Mouse (Mus musculus) heart, embryonic 13.5 days (tissue): ENCODE measurements at regions not wholly inside any gene's neighbourhood (a gene's known extent, or its start where the extent isn't known, plus 50 kb on each side); places are given as distances from the start of the nearest gene placed in this dataset.

Source experiments
- ATAC-seq: fragments of 200-750 bp; cut with Nextera tagmentation; 2 replicates; pipeline ENCODE4 v1.8.0; 2017; ENCODE audit warnings: moderate TSS enrichment; ENCODE audit not compliant: insufficient number of reproducible peaks, low FRiP score, low TSS enrichment; ENCODE audit errors: extremely low read depth
- H3K27ac ChIP-seq: fragments of 300-500 bp; sonication (generic); replicated peaks from 2 replicates; pipeline ENCODE4 v1.5.1; 2015; ENCODE audit warnings: moderate library complexity, mild to moderate bottlenecking, inconsistent platforms
- H3K27me3 ChIP-seq: fragments of 300-500 bp; sonication (generic); replicated peaks from 2 replicates; pipeline ENCODE4 v1.6.1; 2015; ENCODE audit warnings: mild to moderate bottlenecking, inconsistent platforms
- H3K36me3 ChIP-seq: fragments of 300-500 bp; sonication (generic); 2 replicates; pipeline ENCODE4 v1.6.1; 2015; ENCODE audit warnings: mild to moderate bottlenecking, inconsistent platforms
- H3K4me1 ChIP-seq: fragments of 300-500 bp; sonication (generic); 2 replicates; pipeline ENCODE4 v1.6.1; 2015; ENCODE audit warnings: inconsistent platforms
- H3K4me2 ChIP-seq: fragments of 300-500 bp; sonication (generic); 2 replicates; pipeline ENCODE4 v1.6.1; 2015; ENCODE audit warnings: inconsistent platforms, mild to moderate bottlenecking, moderate library complexity
- H3K4me3 ChIP-seq: fragments of 300-500 bp; sonication (generic); 2 replicates; pipeline ENCODE4 v1.5.1; 2015; ENCODE audit warnings: moderate library complexity, mild to moderate bottlenecking, inconsistent platforms
- H3K9ac ChIP-seq: fragments of 300-500 bp; sonication (generic); 2 replicates; pipeline ENCODE4 v1.6.1; 2015; ENCODE audit warnings: inconsistent platforms, mild to moderate bottlenecking, moderate library complexity
- H3K9me3 ChIP-seq: fragments of 300-500 bp; sonication (generic); 2 replicates; pipeline ENCODE4 v1.6.1; 2016; ENCODE audit warnings: inconsistent platforms
- WGBS: fragments of 180-500 bp; shearing (Covaris S2); methylation state at CpG from one replicate; pipeline ENCODE4 v1.1.7; 2015; ENCODE audit warnings: mixed read lengths; 5-methylcytosine and 5-hydroxymethylcytosine counted together

DNA sequence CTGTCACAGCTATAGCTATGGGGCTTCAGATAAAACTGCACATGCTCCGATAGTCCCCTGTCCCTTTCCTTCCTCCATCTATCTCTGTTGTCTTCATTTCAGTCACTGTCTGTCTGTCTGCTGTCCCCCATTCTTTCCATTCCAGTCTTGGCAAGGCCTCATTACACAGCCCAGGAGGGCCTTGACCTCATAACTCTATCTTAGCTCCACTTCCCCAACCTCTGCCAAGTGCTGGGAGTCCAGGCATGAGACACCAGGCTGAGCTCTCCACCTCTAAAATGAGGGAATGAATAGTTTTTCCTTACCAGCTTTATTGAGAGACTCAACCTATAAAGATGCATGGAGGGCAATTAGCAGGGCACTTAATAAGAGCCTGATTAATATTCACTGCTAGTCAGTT, 76.0 kb upstream of the Frmd4a start:
- WGBS: 71% methylated on average over 1 of the region's 1 CpGs
- H3K9ac ChIP-seq: no peak overlapping the region
- no peaks in the 10 kb centered on the region for H3K9me3 ChIP-seq
- ATAC-seq: no peak
- no peaks in the 10 kb centered on the region for H3K27me3 ChIP-seq
- no peaks in the 10 kb centered on the region for H3K4me1 ChIP-seq
- H3K36me3 ChIP-seq: no peaks in the 10 kb centered on the region
- no peak overlapping the region for H3K27ac ChIP-seq
- no peak overlapping the region for H3K4me2 ChIP-seq
- H3K4me3 ChIP-seq: no peak overlapping the region

DNA sequence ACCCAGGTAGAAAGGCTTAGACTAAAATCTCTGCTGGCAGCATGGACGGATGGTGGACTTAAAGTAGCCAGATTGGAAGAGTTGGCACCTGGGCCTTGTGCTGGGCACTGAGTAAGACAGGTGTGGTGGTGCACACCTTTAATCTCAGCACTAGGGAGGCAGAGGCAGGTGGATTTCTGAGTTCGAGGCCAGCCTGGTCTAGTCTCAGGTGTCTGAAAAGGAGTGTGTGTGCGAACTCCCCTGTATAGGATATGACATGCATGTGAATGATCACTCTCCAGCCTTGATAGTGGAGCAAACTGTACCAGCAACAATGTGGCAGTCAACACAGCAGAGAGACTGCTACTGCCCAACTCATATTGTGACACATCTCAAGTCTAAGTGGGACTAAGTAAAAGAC, 70.1 kb upstream of the Frmd4a start:
- Histone ChIP-seq H3K27ac (no peak overlapping the region), H3K27me3 (no peaks in the 10 kb centered on the region), H3K36me3 (no peaks in the 10 kb centered on the region), H3K9me3 (no peaks in the 10 kb centered on the region), H3K4me1 (no peaks in the 10 kb centered on the region), H3K9ac (no peak overlapping the region), H3K4me2 (no peak overlapping the region), H3K4me3 (no peak overlapping the region)
- ATAC-seq: no peak
- WGBS: 68% methylated on average over 3 of the region's 3 CpGs

DNA sequence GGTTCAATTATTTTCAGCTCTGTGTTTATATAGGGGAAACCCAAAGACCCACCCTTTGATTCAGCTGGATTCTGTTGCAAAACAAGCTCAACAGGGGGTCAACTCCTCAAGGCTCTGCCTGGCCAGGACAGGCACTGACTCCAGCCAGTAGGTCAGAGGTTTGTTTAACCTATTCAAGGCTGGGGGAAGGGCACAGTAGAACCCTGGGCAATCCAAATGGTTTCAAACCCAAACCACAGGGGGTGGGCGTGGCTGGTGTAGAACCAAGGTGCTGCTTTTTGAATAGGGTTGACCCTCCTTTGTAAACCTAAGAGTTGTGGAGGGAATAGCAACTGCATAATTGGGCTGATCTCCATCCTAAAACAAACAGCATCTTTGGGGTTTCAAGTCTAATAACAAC, 69.2 kb upstream of the Frmd4a start:
- ATAC-seq: no peak
- Histone ChIP-seq H3K4me1 (no peaks in the 10 kb centered on the region), H3K4me2 (no peak overlapping the region), H3K36me3 (no peaks in the 10 kb centered on the region), H3K27ac (no peak overlapping the region), H3K27me3 (no peaks in the 10 kb centered on the region), H3K9me3 (no peaks in the 10 kb centered on the region), H3K9ac (no peak overlapping the region), H3K4me3 (no peak overlapping the region)
- WGBS: 47% methylated on average over 1 of the region's 1 CpGs

DNA sequence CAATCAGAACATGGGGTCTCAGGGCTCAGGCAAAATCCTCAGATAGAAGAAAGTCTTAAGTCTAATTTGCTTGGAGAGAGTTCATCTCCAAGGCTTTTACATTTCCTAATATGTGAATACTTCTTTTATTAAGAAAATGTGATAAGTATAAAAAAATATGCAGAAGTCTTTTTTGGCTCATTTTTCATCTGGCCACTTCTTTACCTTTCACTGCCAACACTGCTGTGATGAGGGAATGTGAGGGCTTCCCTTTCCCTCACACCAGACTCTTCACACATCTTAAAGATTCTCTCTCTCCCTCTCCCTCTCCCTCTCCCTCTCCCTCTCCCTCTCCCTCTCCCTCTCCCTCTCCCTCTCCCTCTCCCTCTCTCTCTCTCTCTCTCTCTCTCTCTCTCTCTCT, 60.0 kb upstream of the Frmd4a start:
- H3K9me3 ChIP-seq: 0 out of 2 replicates have a peak, but pooled peaks cover 8% of the 10 kb centered on the region
- no peaks in the 10 kb centered on the region for H3K27me3 ChIP-seq
- no peaks in the 10 kb centered on the region for H3K36me3 ChIP-seq
- no peak overlapping the region for H3K27ac ChIP-seq
- H3K4me3 ChIP-seq: no peak overlapping the region
- no peak for ATAC-seq
- no peak overlapping the region for H3K9ac ChIP-seq
- peaks cover 7% of the 10 kb centered on the region; the same call in 1 of the 2 replicates for H3K4me1 ChIP-seq
- 0 out of 2 replicates have a peak overlapping the region, but pooled peaks have one; percentile 57 for H3K4me2 ChIP-seq

DNA sequence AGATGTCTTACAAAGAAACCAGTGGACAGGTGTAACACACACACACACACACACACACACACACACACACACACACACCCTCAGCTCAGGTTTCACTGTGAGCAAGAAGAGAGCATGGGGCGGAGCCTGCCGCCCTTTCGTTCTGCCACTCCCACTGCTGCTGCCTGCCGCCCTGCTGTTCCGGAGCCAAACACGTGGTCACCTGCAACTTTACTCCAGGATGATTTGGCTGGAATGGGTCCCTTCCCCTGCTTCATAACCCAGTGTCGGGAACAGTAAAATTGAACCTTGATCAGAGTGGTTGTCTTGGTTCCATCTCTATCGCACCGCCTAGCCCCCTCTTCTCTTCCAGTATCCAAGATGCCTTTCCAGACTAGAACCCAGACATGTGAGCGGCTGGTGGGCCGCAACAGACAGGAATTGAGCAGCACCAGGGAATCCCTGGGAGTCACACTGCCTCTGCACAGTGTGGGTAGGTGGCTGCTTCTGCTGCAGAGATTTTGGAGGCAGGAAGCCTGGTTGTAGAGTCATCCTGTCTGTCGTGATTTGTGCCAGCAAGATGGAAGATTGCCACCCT, 59.4 kb upstream of the Frmd4a start:
- Histone ChIP-seq H3K27me3 (no peaks in the 10 kb centered on the region), H3K36me3 (no peaks in the 10 kb centered on the region), H3K4me3 (peak overlapping the region; percentile 22; the same call in 1 of the 2 replicates), H3K9me3 (0 out of 2 replicates have a peak, but pooled peaks cover 8% of the 10 kb centered on the region), H3K4me2 (peak overlapping the region; percentile 57), H3K4me1 (peaks cover 7% of the 10 kb centered on the region; the same call in 1 of the 2 replicates), H3K9ac (no peak overlapping the region; the same call in 1 of the 2 replicates), H3K27ac (no peak overlapping the region)
- no peak for ATAC-seq
- WGBS: 22% methylated on average over 12 of the region's 12 CpGs

DNA sequence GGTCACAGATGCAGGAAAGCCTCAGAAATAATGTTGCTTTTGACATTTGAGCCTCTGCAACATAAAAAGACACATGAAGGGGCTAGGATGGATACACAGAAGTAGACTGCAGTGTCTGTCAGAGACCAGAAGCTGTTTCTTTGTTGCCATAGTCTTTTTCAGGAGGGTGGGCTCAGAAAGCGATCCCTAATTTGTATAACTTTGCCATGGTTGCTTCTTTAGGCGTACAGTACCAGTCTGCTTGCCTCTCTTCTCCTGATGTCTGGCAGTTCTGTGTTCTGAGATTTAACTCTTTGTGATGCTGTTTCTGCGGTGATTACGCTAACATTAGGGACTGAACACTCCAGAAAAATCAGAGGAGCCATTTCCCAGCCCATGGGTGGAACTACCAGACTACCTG, 58.8 kb upstream of the Frmd4a start:
- Histone ChIP-seq H3K4me1 (peaks cover 7% of the 10 kb centered on the region; the same call in 1 of the 2 replicates), H3K27ac (no peak overlapping the region), H3K36me3 (no peaks in the 10 kb centered on the region), H3K9ac (no peak overlapping the region), H3K4me2 (no peak overlapping the region), H3K27me3 (no peaks in the 10 kb centered on the region), H3K4me3 (no peak overlapping the region), H3K9me3 (0 out of 2 replicates have a peak, but pooled peaks cover 8% of the 10 kb centered on the region)
- 77% methylated on average over 4 of the region's 4 CpGs for WGBS
- ATAC-seq: no peak

DNA sequence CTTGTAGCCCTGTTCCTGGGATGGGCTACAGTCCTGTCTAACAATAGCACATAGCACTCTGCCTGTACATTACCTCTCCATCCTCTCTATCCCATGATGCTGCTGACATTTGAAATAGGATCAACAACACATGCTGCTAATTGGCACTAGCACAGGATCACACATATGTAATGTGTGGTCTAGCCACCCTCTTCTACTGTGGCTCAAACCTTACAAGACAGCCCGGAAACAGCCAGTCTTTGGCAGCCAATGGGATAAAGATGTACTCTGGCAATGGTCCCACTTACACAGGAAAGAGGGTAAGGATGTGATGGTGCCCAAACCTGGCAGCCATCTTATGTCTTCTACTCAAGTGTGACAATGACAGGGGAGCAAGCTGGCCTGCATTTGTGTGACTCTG, 58.3 kb upstream of the Frmd4a start:
- H3K4me2 ChIP-seq: no peak overlapping the region
- no peak overlapping the region for H3K27ac ChIP-seq
- peaks cover 7% of the 10 kb centered on the region; the same call in 1 of the 2 replicates for H3K4me1 ChIP-seq
- 74% methylated on average over 1 of the region's 1 CpGs for whole genome bisulfite sequencing
- no peaks in the 10 kb centered on the region for H3K27me3 ChIP-seq
- 0 out of 2 replicates have a peak, but pooled peaks cover 8% of the 10 kb centered on the region for H3K9me3 ChIP-seq
- H3K4me3 ChIP-seq: no peak overlapping the region
- no peak for ATAC-seq
- no peaks in the 10 kb centered on the region for H3K36me3 ChIP-seq
- H3K9ac ChIP-seq: no peak overlapping the region

DNA sequence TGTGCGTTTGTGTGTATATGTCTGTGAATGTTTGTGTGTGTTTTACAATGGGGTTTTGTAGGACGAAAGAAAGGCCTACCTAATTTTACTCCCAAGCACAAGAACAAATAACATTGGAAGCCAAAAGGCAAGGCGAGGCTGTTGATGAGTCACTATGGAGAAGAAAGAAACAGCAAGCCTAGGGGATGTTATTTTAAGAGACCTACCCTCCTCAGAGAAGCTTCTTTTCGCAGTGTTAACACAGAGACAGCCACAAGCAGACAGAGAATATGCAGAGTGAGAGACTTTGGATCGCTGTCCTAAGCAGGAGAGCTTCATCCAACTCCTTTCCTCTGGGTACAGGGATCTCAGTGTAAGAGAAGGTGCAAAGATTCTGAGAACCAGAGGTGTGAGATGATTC, 57.3 kb upstream of the Frmd4a start:
- WGBS: 65% methylated on average over 5 of the region's 5 CpGs
- Histone ChIP-seq H3K27ac (no peak overlapping the region), H3K4me1 (peaks cover 7% of the 10 kb centered on the region; the same call in 1 of the 2 replicates), H3K36me3 (no peaks in the 10 kb centered on the region), H3K9me3 (0 out of 2 replicates have a peak, but pooled peaks cover 8% of the 10 kb centered on the region), H3K9ac (no peak overlapping the region), H3K4me2 (no peak overlapping the region), H3K4me3 (no peak overlapping the region), H3K27me3 (no peaks in the 10 kb centered on the region)
- no peak for ATAC-seq

DNA sequence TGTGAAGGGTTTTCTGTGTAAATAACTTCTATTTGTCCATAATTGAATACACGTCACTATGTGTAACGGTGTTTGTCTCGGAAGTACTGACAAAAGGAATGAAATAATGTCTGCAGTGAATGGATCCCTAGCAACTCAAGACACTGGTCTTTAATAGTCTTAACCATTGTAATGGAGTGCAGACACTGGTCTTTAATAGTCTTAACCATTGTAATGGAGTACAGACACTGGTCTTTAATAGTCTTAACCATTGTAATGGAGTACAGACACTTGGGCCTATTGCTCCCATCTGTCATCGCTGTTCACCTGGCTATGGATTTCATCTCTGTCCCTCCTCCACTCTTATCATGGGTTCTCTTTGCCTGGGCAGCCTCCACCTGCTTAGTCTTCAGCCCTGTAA, 53.2 kb upstream of the Frmd4a start:
- H3K4me3 ChIP-seq: no peak overlapping the region
- no peak overlapping the region for H3K27ac ChIP-seq
- H3K4me2 ChIP-seq: no peak overlapping the region
- H3K9ac ChIP-seq: no peak overlapping the region
- no peaks in the 10 kb centered on the region for H3K36me3 ChIP-seq
- H3K9me3 ChIP-seq: no peaks in the 10 kb centered on the region
- 82% methylated on average over 4 of the region's 4 CpGs for WGBS
- no peaks in the 10 kb centered on the region for H3K27me3 ChIP-seq
- peak; percentile 100 for ATAC-seq
- no peaks in the 10 kb centered on the region for H3K4me1 ChIP-seq
